Comparison of ENCODE assay signal across 8 mouse cellular contexts in genomic region chr11:107547351-107548203, GRCm38 (mm10). TPM values are rescaled to one million over a fixed set of nuclear protein-coding genes. Genes with fewer than 3 reads are reported as not detected.
DNase-seq lines count a peak whose midpoint lies in the region; ATAC-seq and TF ChIP-seq lines count a peak whose summit lies in the region.

Helz (plus strand) TSS chr11:107547930.

- no peaks in the 10 kb centered on the region; the same call in 1 of the 2 replicates for H3K27me3 ChIP-seq in forebrain, embryonic 11.5 days (ENCODE audit: control insufficient read depth, insufficient read depth, low read length)
- no peaks in the 10 kb centered on the region for H3K27me3 ChIP-seq in heart, embryonic 16.5 days (ENCODE audit: control insufficient read depth, insufficient read depth, low read length)
- 0 out of 2 replicates have a peak, but pooled peaks cover 4% of the 10 kb centered on the region for H3K27me3 ChIP-seq in neural tube, embryonic 15.5 days (replicated peaks)

- under 1% methylated on average over 68 of the region's 70 CpGs for WGBS in forebrain, embryonic 11.5 days
- under 1% methylated on average over 68 of the region's 70 CpGs for WGBS in heart, embryonic 16.5 days
- 1% methylated on average over 70 of the region's 70 CpGs for WGBS in lung, adult 2 months
- WGBS in neural tube, embryonic 15.5 days: under 1% methylated on average over 66 of the region's 70 CpGs

- DNase-seq in ES-E14 (ENCODE audit: low read depth, low spot score): peak; percentile 69
- peak; percentile 70 for DNase-seq in c-Kit-positive CD71-positive TER-119-negative erythroid progenitor cells, embryonic 14.5 days (ENCODE audit: low read depth)
- peak; percentile 90 for DNase-seq in forebrain, embryonic 11.5 days (ENCODE audit: low spot score)
- DNase-seq in kidney, postnatal 36 days: peak; percentile 77 to 86
- peak; percentile 66 for DNase-seq in lung, adult 2 months
- peak; percentile 81 for DNase-seq in testis, postnatal 10 days (ENCODE audit: low spot score)

- peaks cover 4% of the 10 kb centered on the region; the same call in 1 of the 2 replicates for H3K36me3 ChIP-seq in ES-E14 (ENCODE audit: control insufficient read depth, insufficient read depth, low read length, poor library complexity, severe bottlenecking)
- H3K36me3 ChIP-seq in forebrain, embryonic 11.5 days (ENCODE audit: control insufficient read depth, insufficient read depth, low read length): no peaks in the 10 kb centered on the region
- H3K36me3 ChIP-seq in heart, embryonic 16.5 days (ENCODE audit: control insufficient read depth, insufficient read depth): peaks cover 9% of the 10 kb centered on the region; the same call in 1 of the 2 replicates
- H3K36me3 ChIP-seq in neural tube, embryonic 15.5 days: peaks cover 22% of the 10 kb centered on the region; the same call in 1 of the 2 replicates

- peak within 1 kb of the TSS; percentile 98 for H3K4me2 ChIP-seq in forebrain, embryonic 11.5 days (ENCODE audit: low read depth, low read length, severe bottlenecking)
- H3K4me2 ChIP-seq in heart, embryonic 16.5 days (ENCODE audit: low read depth, low read length): peak within 1 kb of the TSS; percentile 100
- H3K4me2 ChIP-seq in neural tube, embryonic 15.5 days: peak within 1 kb of the TSS; percentile 100

- peak within 1 kb of the TSS; percentile 95 to 100 for H3K4me3 ChIP-seq in ES-E14 (ENCODE audit: insufficient read depth in 1 of 2, low read depth in 1 of 2, low read length in 2 of 2, poor library complexity in 1 of 2, severe bottlenecking in 1 of 2)
- peak within 1 kb of the TSS; percentile 95 for H3K4me3 ChIP-seq in forebrain, embryonic 11.5 days (ENCODE audit: low read depth, low read length)
- H3K4me3 ChIP-seq in heart, embryonic 16.5 days (ENCODE audit: low read length): peak within 1 kb of the TSS; percentile 85
- peak within 1 kb of the TSS; percentile 71 for H3K4me3 ChIP-seq in lung, adult 2 months (replicated peaks; ENCODE audit: extremely low read depth, low read depth, low read length)
- H3K4me3 ChIP-seq in neural tube, embryonic 15.5 days (replicated peaks): peak within 1 kb of the TSS; percentile 91

- no peaks in the 10 kb centered on the region for H3K9me3 ChIP-seq in ES-E14 (ENCODE audit: control insufficient read depth, insufficient read depth, low read depth, low read length)
- no peaks in the 10 kb centered on the region for H3K9me3 ChIP-seq in forebrain, embryonic 11.5 days (ENCODE audit: control insufficient read depth, low read length)
- H3K9me3 ChIP-seq in heart, embryonic 16.5 days (replicated peaks; ENCODE audit: control insufficient read depth, low read length): no peaks in the 10 kb centered on the region
- no peaks in the 10 kb centered on the region for H3K9me3 ChIP-seq in neural tube, embryonic 15.5 days (replicated peaks)

- TF ChIP-seq CTCF in lung, adult 2 months (IDR thresholded peaks at IDR 0.05; ENCODE audit: insufficient read depth, low read length): no peak

- in situ Hi-C loops in ES-E14 (cut with MboI; ENCODE audit: low sequenced_read_pairs in 2 of 2, unreplicated experiment in 2 of 2): no loop called here

- H3K4me1 ChIP-seq in ES-E14 (ENCODE audit: control insufficient read depth in 2 of 2, insufficient read depth in 2 of 2, low read length in 2 of 2, poor library complexity in 1 of 2): peaks cover 0 to 4% of the 10 kb centered on the region in 2 experiments; a peak in 1 of 4 replicates
- H3K4me1 ChIP-seq in forebrain, embryonic 11.5 days (replicated peaks; ENCODE audit: control insufficient read depth, insufficient read depth, low read length): 0 out of 2 replicates have a peak, but pooled peaks cover 3% of the 10 kb centered on the region
- H3K4me1 ChIP-seq in heart, embryonic 16.5 days (ENCODE audit: control insufficient read depth, insufficient read depth, low read length): peaks cover 23% of the 10 kb centered on the region
- peaks cover 5% of the 10 kb centered on the region for H3K4me1 ChIP-seq in lung, adult 2 months (ENCODE audit: control insufficient read depth, insufficient read depth, low read length)
- H3K4me1 ChIP-seq in neural tube, embryonic 15.5 days: peaks cover 26% of the 10 kb centered on the region

- TF ChIP-seq POLR2A in lung, adult 2 months (IDR thresholded peaks at IDR 0.05; ENCODE audit: borderline replicate concordance, extremely low read depth, low read depth, low read length): 0 out of 2 replicates have a peak, but pooled peaks have one; percentile 32

- peak; percentile 77 for ATAC-seq in forebrain, embryonic 11.5 days (replicated peaks; ENCODE audit: low FRiP score)
- peak; percentile 83 for ATAC-seq in heart, embryonic 16.5 days (replicated peaks; ENCODE audit: extremely low read depth, insufficient read depth, low FRiP score)
- ATAC-seq in neural tube, embryonic 15.5 days (ENCODE audit: low FRiP score): peak; percentile 78

- peak within 1 kb of the TSS; percentile 90 for H3K9ac ChIP-seq in ES-E14 (ENCODE audit: insufficient read depth, low read depth, low read length, poor library complexity, severe bottlenecking)
- H3K9ac ChIP-seq in forebrain, embryonic 11.5 days (ENCODE audit: low read length): peak within 1 kb of the TSS; percentile 88
- peak within 1 kb of the TSS; percentile 97 for H3K9ac ChIP-seq in heart, embryonic 16.5 days (ENCODE audit: low read length)
- H3K9ac ChIP-seq in neural tube, embryonic 15.5 days (replicated peaks): peak within 1 kb of the TSS; percentile 88

- peak within 1 kb of the TSS; percentile 90 for H3K27ac ChIP-seq in ES-E14 (ENCODE audit: insufficient read depth, low read depth, low read length, poor library complexity, severe bottlenecking)
- H3K27ac ChIP-seq in forebrain, embryonic 11.5 days (ENCODE audit: low read depth, low read length): peak within 1 kb of the TSS; percentile 57
- H3K27ac ChIP-seq in heart, embryonic 16.5 days (ENCODE audit: low read length): peak within 1 kb of the TSS; percentile 79
- peak within 1 kb of the TSS; percentile 83 for H3K27ac ChIP-seq in neural tube, embryonic 15.5 days (replicated peaks)

TF ChIP-seq in ES-E14, 5 proteins besides CTCF, POLR2A, EP300 and RAD21:
- TF ChIP-seq ZC3H11A (IDR thresholded peaks at IDR 0.05; ENCODE audit: borderline replicate concordance, low read depth, low read length): no peak
- TF ChIP-seq CHD2 (IDR thresholded peaks at IDR 0.05; ENCODE audit: low read depth, low read length): no peak
- no peak for TF ChIP-seq ZNF384 (IDR thresholded peaks at IDR 0.05; ENCODE audit: low read depth, low read length)
- TF ChIP-seq HCFC1 (IDR thresholded peaks at IDR 0.05; ENCODE audit: borderline replicate concordance, insufficient read depth, low read length): no peak
- no peak for TF ChIP-seq MAFK (IDR thresholded peaks at IDR 0.05; ENCODE audit: insufficient read depth, low read depth, low read length)

RNA-seq across cellular contexts. Expression of gene Helz, which starts in this region (rescaled TPM):
- total RNA-seq in ES-E14 (2012; rRNA removed): 40.1 and 43.5 TPM in 2 replicates
- polyA plus RNA-seq in forebrain, embryonic 11.5 days (2014; fragmentation: Nextera tagmentation; extraction: Ambion mirVana): 25.4 and 27.4 TPM in 2 replicates
- polyA plus RNA-seq in heart, embryonic 16.5 days (2015; fragmentation: Nextera tagmentation; extraction: Ambion mirVana): 13.9 TPM in 2 replicates
- 13.1 and 15.4 TPM in 2 replicates for polyA plus RNA-seq in lung, adult 2 months (2012; rRNA removed)
- 13.5 and 16.4 TPM in 2 replicates for polyA plus RNA-seq in neural tube, embryonic 15.5 days (2015; fragmentation: Nextera tagmentation; extraction: Ambion mirVana)

Comparison
In these comparisons a context has a peak if more than half of its experiments do, and no peak if none do; other contexts are left out.
1. Peak in every context shown above with its lines: DNase-seq, ATAC-seq, H3K4me3 ChIP-seq and H3K27ac ChIP-seq.